Mouse (Mus musculus): Measurements from ENCODE around the gene Lin28a.

Lin28a gene

DNA sequence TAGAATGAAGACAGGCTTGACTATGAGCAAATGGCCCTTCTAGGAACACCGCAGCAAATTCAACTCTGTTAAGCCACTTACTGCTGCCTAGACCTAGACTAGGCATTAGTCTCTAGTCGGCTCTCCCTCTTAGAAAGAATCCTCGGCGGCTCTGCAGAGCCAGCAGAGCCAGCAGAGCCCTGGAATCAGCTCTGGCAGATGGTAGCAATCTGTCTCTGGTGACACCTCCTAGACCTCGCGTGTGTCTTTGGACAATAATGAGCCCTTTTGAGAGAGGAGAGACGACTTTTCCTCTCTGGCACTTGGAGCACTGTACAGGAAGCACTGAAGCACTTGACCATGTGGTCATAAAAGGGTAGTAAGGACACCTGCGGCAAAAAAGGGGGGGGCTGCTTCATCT, 46.9 kb downstream of the Lin28a start:
- DNase-seq, result no peak

DNA sequence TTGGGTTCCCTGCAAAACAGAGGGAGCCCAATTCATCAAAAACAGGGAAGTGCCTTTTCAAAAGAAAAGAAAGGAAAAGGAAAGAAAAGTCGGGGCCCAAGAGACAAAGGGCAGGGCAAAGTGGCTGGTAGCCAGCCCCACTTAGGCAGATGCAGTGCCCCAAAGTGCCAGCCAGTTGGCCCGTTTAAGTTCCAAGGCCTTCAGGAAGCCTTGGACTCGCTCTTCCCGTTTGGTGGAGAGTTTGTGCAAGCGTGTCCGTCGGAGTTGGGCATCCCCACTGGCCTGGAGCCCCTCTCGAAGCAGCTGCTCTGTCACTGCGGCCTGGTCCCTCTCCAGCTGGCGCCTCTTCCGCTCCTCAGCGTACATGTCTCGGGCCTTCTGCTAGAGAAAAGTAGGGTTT, 47.8 kb downstream of the Lin28a start:
- DNase-seq, result no peak

DNA sequence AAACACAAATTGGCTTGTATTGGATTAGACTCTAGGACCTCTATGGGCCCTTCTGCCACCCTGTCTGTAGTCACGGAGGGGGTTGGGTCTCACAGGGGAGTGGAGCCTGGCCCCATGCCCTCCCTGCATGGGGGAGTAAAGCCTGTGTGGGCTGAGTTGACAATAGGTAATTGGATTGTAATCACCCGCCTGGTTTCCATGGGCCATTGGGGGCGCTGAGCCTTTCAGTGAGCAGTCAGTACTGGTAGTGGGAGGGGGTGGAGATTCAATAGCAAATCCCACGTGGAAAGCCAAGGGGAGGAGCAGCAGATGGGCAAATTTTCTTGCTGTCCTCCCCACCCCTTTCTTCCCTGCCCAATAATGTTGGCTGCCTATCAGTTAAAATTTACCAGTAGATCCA, 48.4 kb downstream of the Lin28a start:
- DNase-seq, result no peak

GRCm38 (mm10) chr4:133969114-133969770, 49.4 kb downstream of the Lin28a start:
- DNase-seq, result no peak

GRCm38 (mm10) chr4:133968150-133968921, 50.3 kb downstream of the Lin28a start, which contains the start of gene Hmgn2:
Hmgn2 (minus strand) TSS chr4:133968650.
- peak; percentile 31 for DNase-seq

- DNase-seq, result peak; percentile 85 to 87
Measured at GRCm38 (mm10) chr4:133967866-133968149, 50.8 kb downstream of the Lin28a start.

GRCm38 (mm10) chr4:133967138-133967865, 51.3 kb downstream of the Lin28a start:
- peak; percentile 98 for DNase-seq

DNA sequence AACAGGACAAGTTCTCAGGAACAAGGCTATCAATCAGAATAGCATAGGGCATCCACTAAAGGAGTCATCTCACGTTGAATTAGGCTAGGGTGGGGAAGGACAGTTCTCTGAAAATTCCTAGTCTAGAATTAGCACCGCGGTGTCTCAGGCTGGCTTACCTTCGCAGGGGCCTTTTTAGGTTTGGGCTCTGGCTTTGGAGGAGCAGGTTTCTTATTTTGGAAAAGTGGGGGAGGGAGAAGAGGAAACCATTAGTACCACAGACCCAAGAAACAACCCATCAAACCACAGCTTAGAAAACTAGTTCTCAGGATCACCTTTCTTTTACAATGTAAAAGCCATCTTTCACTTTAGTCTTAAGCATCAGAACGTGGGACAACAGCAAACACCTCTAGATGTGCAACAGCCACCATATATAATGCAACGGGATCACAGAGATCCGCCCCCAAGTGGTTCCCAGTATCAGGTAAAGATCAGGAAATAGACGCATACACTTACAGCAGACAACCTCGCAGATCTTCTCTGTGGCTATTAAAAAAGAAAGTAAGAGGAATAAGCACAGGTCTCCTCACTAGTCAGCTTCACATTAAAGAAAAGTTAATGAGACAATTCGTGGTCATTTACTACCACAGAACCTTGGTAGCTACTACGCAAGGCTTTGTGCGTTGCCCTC, 52.2 kb downstream of the Lin28a start:
- no peak for DNase-seq

- DNase-seq, result no peak
Measured at GRCm38 (mm10) chr4:133962566-133962965, 56.1 kb downstream of the Lin28a start.

DNA sequence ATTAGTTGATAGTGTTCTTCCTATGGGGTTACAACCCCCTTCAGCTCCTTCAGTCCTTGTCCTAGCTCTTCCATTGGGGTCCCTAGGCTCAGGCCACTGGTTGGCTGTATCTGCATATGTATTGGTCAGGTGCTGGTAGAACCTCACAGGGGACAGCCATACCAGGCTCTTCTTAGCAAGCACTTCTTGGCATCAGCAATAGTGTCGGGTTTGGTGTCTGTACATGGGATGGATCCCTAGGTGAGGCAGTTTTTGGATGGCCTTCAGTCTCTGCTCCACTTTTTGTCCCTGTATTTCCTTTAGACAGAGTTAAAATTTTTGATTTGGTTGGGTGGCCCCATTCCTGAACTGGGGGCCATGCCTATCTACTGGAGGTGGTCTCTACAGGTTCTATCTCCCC, 59.8 kb downstream of the Lin28a start:
- no peak for DNase-seq

DNA sequence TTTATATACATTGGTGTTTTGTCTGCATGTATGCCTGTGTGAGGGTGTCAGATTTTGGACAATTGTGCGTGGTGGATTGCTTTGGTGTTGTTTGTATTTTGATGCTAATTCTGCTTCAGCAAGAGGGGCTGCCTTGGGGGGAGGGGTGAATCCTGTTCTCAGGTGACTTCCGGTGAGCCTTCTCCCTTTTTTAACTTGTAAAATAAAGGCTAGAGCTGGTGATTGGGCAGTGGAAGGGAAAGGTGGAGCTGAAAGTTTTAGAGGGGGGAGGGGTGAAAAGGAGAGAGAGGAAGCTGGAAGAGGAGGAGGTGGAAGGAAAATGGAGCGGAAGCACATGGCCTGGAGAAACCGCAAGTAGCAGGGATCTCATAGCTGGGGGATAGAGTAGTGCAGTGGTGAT, 62.3 kb downstream of the Lin28a start:
- DNase-seq, result no peak

Measured in lung, adult 18-20 months (tissue).